34 mouse cellular contexts compared by ENCODE assay signal in the genomic region with DNA sequence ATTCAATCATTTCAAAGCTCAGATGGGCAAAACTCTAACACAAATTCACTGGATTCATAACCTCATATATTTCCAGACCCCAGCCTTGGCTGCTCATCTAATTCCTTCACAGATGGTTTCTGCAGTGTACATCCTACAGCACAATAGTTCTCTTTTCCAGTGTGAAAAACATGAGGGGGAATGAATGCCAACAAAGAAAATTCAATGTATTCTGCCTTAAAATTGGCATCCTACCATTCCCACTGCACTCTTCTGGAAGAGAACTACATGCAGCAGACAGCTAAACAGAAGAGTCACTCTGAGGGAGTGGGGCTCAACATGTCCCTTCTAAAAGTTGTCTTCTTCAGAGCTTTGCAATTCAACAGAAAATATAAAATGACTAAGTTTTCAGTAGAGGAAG. TPM values are rescaled to one million over a fixed set of nuclear protein-coding genes. Genes with fewer than 3 reads are reported as not detected.
DNase-seq lines count a peak whose midpoint lies in the region; ATAC-seq and TF ChIP-seq lines count a peak whose summit lies in the region.
"Had no signal": no experiment of that assay in that cellular context is flagged by ENCODE, and none has a peak within 500 bp of the region (broad histone marks: within the 10 kb centered on the region; RNA-seq: fewer than 3 reads in every experiment).

No protein-coding gene starts in this region.

- H3K9me3 ChIP-seq in forebrain, embryonic 14.5 days (replicated peaks; ENCODE audit: control insufficient read depth, low read length): no peaks in the 10 kb centered on the region
- H3K9me3 ChIP-seq in forebrain, embryonic 10.5 days: no peaks in the 10 kb centered on the region
- H3K9me3 ChIP-seq: embryonic facial prominence, embryonic 10.5 days; embryonic facial prominence, embryonic 13.5 days; forebrain, embryonic 13.5 days; heart, embryonic 10.5 days; heart, embryonic 13.5 days; hindbrain, embryonic 15.5 days had no signal

- no peak for TF ChIP-seq CTCF in left cerebral cortex, adult 2 months (IDR thresholded peaks at IDR 0.05)

- peak; percentile 13 for DNase-seq in forebrain, embryonic 14.5 days (ENCODE audit: low spot score)
- no peak for DNase-seq in forebrain, embryonic 10.5 days (ENCODE audit: extremely low spot score, low spot score)
- no peak for DNase-seq in left cerebral cortex, adult 2 months (ENCODE audit: extremely low spot score in 1 of 2, low spot score in 2 of 2)
- DNase-seq in left cerebral cortex, adult 11 months (ENCODE audit: low spot score): no peak
- DNase-seq in brain, adult 2 months (ENCODE audit: low read depth, low spot score): peak; percentile 59
- no peak for DNase-seq in T-cell, adult 2 months (ENCODE audit: low spot score)
- DNase-seq: adrenal gland, postnatal 10 days; adrenal gland, postnatal 36 days; cerebellum, adult 11-12 months; cerebellum, adult 8-10 months; cerebellum, postnatal 10 days; cerebellum, postnatal 36 days; embryo, embryonic 11 days; forebrain, postnatal 0 days; gastrocnemius, postnatal 10 days; gastrocnemius, postnatal 36 days; heart, adult 2 months; heart, postnatal 14 days; heart, postnatal 4 days had no signal

- no peak overlapping the region for H3K4me3 ChIP-seq in forebrain, embryonic 14.5 days (ENCODE audit: low read depth, low read length)
- H3K4me3 ChIP-seq in forebrain, embryonic 10.5 days: no peak overlapping the region
- H3K4me3 ChIP-seq in left cerebral cortex, adult 2 months: no peak overlapping the region
- H3K4me3 ChIP-seq: embryonic facial prominence, embryonic 10.5 days; embryonic facial prominence, embryonic 13.5 days; erythroblast, embryonic 14.5 days; forebrain, embryonic 13.5 days; heart, adult 2 months; heart, embryonic 10.5 days; heart, embryonic 13.5 days; hindbrain, embryonic 15.5 days had no signal

- no peak overlapping the region for H3K27ac ChIP-seq in forebrain, embryonic 14.5 days (ENCODE audit: low read depth, low read length)
- H3K27ac ChIP-seq in forebrain, embryonic 10.5 days: no peak overlapping the region
- H3K27ac ChIP-seq in left cerebral cortex, adult 2 months: peak overlapping the region; percentile 13
- H3K27ac ChIP-seq: embryonic facial prominence, embryonic 10.5 days; embryonic facial prominence, embryonic 13.5 days; forebrain, embryonic 13.5 days; heart, adult 2 months; heart, embryonic 10.5 days; heart, embryonic 13.5 days; hindbrain, embryonic 15.5 days had no signal

- no peaks in the 10 kb centered on the region for H3K36me3 ChIP-seq in forebrain, embryonic 14.5 days (ENCODE audit: control insufficient read depth, insufficient read depth, low read length)
- no peaks in the 10 kb centered on the region for H3K36me3 ChIP-seq in forebrain, embryonic 10.5 days (replicated peaks)
- H3K36me3 ChIP-seq: embryonic facial prominence, embryonic 10.5 days; embryonic facial prominence, embryonic 13.5 days; heart, embryonic 10.5 days; heart, embryonic 13.5 days; hindbrain, embryonic 15.5 days had no signal

- intact Hi-C loops in left cerebral cortex, adult 2 months (cut with DNase I): loop anchor here (5.0 kb wide), 1 partner anchor 1894 kb away; no protein-coding TSS in a partner anchor

- H3K27me3 ChIP-seq in forebrain, embryonic 14.5 days (replicated peaks; ENCODE audit: control insufficient read depth, insufficient read depth, low read length): no peaks in the 10 kb centered on the region
- H3K27me3 ChIP-seq in forebrain, embryonic 10.5 days (ENCODE audit: poor library complexity, severe bottlenecking): no peaks in the 10 kb centered on the region
- H3K27me3 ChIP-seq: embryonic facial prominence, embryonic 13.5 days; forebrain, embryonic 13.5 days; heart, embryonic 13.5 days; hindbrain, embryonic 15.5 days had no signal

- no peak overlapping the region for H3K4me2 ChIP-seq in forebrain, embryonic 14.5 days (ENCODE audit: low read length)
- H3K4me2 ChIP-seq: embryonic facial prominence, embryonic 13.5 days; forebrain, embryonic 13.5 days; heart, embryonic 13.5 days; hindbrain, embryonic 15.5 days had no signal

- no peak overlapping the region for H3K9ac ChIP-seq in forebrain, embryonic 14.5 days (ENCODE audit: low read length)
- H3K9ac ChIP-seq: embryonic facial prominence, embryonic 13.5 days; forebrain, embryonic 13.5 days; forebrain, postnatal 0 days; heart, embryonic 13.5 days; hindbrain, embryonic 15.5 days had no signal

- no peak for ATAC-seq in forebrain, embryonic 14.5 days
- ATAC-seq: forebrain, embryonic 13.5 days; forebrain, postnatal 0 days had no signal

- H3K4me1 ChIP-seq in forebrain, embryonic 14.5 days (ENCODE audit: control insufficient read depth, insufficient read depth, low read length): no peaks in the 10 kb centered on the region
- H3K4me1 ChIP-seq in forebrain, embryonic 10.5 days: no peaks in the 10 kb centered on the region
- H3K4me1 ChIP-seq: embryonic facial prominence, embryonic 10.5 days; embryonic facial prominence, embryonic 13.5 days; forebrain, embryonic 13.5 days; heart, embryonic 10.5 days; heart, embryonic 13.5 days; hindbrain, embryonic 15.5 days had no signal

RNA-seq across cellular contexts. Expression of a gene that starts 26.6 kb away (rescaled TPM):
- polyA plus RNA-seq in forebrain, embryonic 14.5 days (2014; fragmentation: Nextera tagmentation; extraction: Ambion mirVana): not detected in 2 replicates
- not detected in 2 replicates for polyA plus RNA-seq in forebrain, embryonic 10.5 days (2016; fragmentation: Nextera tagmentation; extraction: Ambion mirVana)
- not detected for total RNA-seq in left cerebral cortex, adult 2 months (2021)
- total RNA-seq: adrenal gland, adult 18-20 months; adrenal gland, postnatal 10 days; adrenal gland, postnatal 36 days; ES-E14; forebrain, postnatal 0 days; gastrocnemius, adult 18-20 months; gastrocnemius, postnatal 10 days; gastrocnemius, postnatal 36 days; granulocyte monocyte progenitor cell, adult 5-6 weeks; heart, adult 2 months; heart, postnatal 14 days; heart, postnatal 4 days had no signal
- polyA plus RNA-seq: cortical plate, adult 2 months; embryonic facial prominence, embryonic 10.5 days; embryonic facial prominence, embryonic 13.5 days; erythroblast, embryonic 14.5 days; forebrain, embryonic 13.5 days; forebrain, postnatal 0 days; heart, adult 2 months; heart, embryonic 10.5 days; heart, embryonic 13.5 days; heart, embryonic 16.5 days; hindbrain, embryonic 11.5 days; hindbrain, embryonic 15.5 days; intestine, embryonic 14.5 days had no signal

Comparison
In these comparisons a context has a peak if more than half of its experiments do, and no peak if none do; other contexts are left out.
1. DNase-seq: peak in forebrain, embryonic 14.5 days (single experiment) and brain, adult 2 months (single experiment); none in forebrain, embryonic 10.5 days (single experiment), left cerebral cortex, adult 2 months (0 of 2), left cerebral cortex, adult 11 months (single experiment) and T-cell, adult 2 months (single experiment).